Mouse (Mus musculus): ENCODE results near the gene Znhit1. TPM values are rescaled to one million over a fixed set of nuclear protein-coding genes. Genes with fewer than 3 reads are reported as not detected.
"Not testable (repeated sequence)": the region's sequence is repeated elsewhere in the genome, so short reads cannot be mapped to it uniquely, and the experiment has no call there.

Gene Znhit1
- total and polyA plus RNA-seq, 3 experiments = 58.4 to 70.1 (median 65.5) TPM

DNA sequence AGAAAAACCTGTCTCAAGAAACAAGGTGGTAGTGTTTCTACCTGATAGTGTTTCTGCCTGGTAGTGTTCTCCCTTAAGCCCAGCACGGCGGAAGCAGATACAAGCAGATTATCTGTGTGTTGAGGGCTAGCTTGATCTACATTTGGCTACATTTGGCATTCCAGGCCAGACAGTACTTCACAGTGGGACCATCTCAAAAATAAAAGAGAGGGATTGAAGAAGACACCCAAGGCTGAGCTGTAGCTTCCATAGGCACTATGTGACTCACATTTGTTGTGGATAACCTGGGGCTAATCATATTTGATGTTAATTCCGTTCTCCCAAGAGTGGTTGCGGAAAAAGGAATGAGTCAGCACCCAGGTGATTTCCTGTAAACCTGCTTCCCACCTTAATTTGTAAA is 35.7 kb downstream of the Znhit1 start:
- peaks cover 4% of the 10 kb centered on the region for H3K4me1 ChIP-seq (ENCODE audit: control insufficient read depth, insufficient read depth, low read length)
- intact Hi-C loops (cut with DNase I) = no loop called here
- H3K9ac ChIP-seq (ENCODE audit: low read depth, low read length) = no peak overlapping the region
- no peak overlapping the region for H3K27ac ChIP-seq
- TF ChIP-seq CTCF (IDR thresholded peaks at IDR 0.05) = no peak
- TF ChIP-seq EP300 (IDR thresholded peaks at IDR 0.05; ENCODE audit: insufficient read depth, low read depth, low read length) = no peak
- TF ChIP-seq POLR2A (IDR thresholded peaks at IDR 0.05; ENCODE audit: insufficient read depth, low read depth, low read length) = no peak
- H3K27me3 ChIP-seq (ENCODE audit: control insufficient read depth, insufficient read depth, low read length) = no peaks in the 10 kb centered on the region
- H3K79me2 ChIP-seq (replicated peaks; ENCODE audit: control insufficient read depth, insufficient read depth, low read length) = no peaks in the 10 kb centered on the region; the same call in 1 of the 2 replicates
- H3K36me3 ChIP-seq (ENCODE audit: control insufficient read depth, insufficient read depth, low read length) = no peaks in the 10 kb centered on the region
- H3K4me3 ChIP-seq = no peak overlapping the region
- DNase-seq = no peak
- WGBS = 50% methylated on average over 4 of the region's 4 CpGs

DNA sequence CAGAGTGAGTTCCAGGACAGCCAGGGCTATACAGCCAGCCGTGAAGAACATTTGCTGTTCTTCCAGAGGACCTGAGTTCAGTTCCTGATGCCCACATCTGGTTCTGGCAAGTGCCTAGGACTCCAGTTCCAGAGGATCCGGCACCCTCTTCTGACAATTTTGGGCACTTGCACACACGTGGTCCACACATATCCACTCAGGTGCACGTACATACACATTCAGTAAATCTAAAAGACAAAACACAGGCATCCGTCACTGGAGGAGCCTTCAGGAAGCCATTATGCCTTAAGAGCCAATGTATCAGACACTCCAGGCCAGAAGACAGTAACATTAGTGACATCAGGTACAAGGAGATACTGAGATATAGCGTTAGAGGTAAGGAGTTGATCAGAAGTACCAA is 37.3 kb downstream of the Znhit1 start:
- no peak overlapping the region for H3K4me3 ChIP-seq
- H3K9ac ChIP-seq (ENCODE audit: low read depth, low read length) = no peak overlapping the region
- H3K79me2 ChIP-seq (replicated peaks; ENCODE audit: control insufficient read depth, insufficient read depth, low read length) = no peaks in the 10 kb centered on the region
- no peak overlapping the region for H3K27ac ChIP-seq
- intact Hi-C loops (cut with DNase I) = no loop called here
- peaks cover 4% of the 10 kb centered on the region for H3K4me1 ChIP-seq (ENCODE audit: control insufficient read depth, insufficient read depth, low read length)
- no peak for DNase-seq
- no peak for TF ChIP-seq EP300 (IDR thresholded peaks at IDR 0.05; ENCODE audit: insufficient read depth, low read depth, low read length)
- no peaks in the 10 kb centered on the region for H3K27me3 ChIP-seq (ENCODE audit: control insufficient read depth, insufficient read depth, low read length)
- WGBS = 81% methylated on average over 6 of the region's 6 CpGs
- H3K36me3 ChIP-seq (ENCODE audit: control insufficient read depth, insufficient read depth, low read length) = no peaks in the 10 kb centered on the region

DNA sequence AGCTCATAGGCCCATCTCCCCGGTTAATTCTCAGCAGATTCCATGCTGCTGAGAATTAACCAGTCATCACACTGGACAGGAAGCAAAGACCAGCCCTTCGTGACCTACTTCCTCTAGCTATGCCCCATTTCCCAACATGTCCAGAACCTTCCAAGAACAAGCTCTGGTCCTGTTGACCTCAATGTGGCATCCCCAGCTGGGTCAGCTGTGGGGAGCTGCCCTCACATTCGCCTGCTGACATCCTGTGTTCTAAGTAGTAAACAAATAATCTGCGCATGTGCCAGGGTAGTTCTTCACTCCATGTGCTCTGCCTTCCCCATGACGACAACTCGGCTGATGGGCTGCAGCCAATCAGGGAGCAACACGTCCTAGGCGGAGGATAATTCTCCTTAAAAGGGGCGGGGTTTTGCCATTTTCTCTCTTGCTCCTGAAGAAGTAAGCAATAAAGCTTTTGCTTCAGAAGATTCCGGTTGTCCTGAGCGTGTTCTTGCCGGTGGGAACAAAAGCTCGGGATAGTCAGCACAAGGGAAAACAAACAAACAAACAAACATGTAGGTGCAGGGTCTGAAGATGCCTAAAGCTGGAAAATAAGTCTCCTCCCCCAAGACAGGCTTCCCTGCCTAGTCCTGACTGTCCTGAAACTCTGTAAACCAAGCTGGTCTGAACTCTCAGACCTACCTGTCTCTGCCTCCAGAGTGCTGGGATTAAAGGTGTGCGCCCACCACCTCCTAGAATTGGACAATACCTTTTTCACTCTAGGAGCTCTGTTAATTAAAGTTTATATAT is 38.1 kb downstream of the Znhit1 start:
- H3K79me2 ChIP-seq (replicated peaks; ENCODE audit: control insufficient read depth, insufficient read depth, low read length); intact Hi-C loops (cut with DNase I); H3K9ac ChIP-seq (ENCODE audit: low read depth, low read length); DNase-seq; H3K4me1 ChIP-seq (ENCODE audit: control insufficient read depth, insufficient read depth, low read length); H3K4me3 ChIP-seq; H3K36me3 ChIP-seq (ENCODE audit: control insufficient read depth, insufficient read depth, low read length); H3K27me3 ChIP-seq (ENCODE audit: control insufficient read depth, insufficient read depth, low read length); H3K27ac ChIP-seq: not testable (repeated sequence)
- 72% methylated on average over 14 of the region's 14 CpGs for WGBS

GRCm38 (mm10) chr5:136947874-136948273 is 39.9 kb downstream of the Znhit1 start:
- intact Hi-C loops (cut with DNase I) = no loop called here
- H3K27me3 ChIP-seq (ENCODE audit: control insufficient read depth, insufficient read depth, low read length) = no peaks in the 10 kb centered on the region
- H3K4me1 ChIP-seq (ENCODE audit: control insufficient read depth, insufficient read depth, low read length) = no peaks in the 10 kb centered on the region
- no peak overlapping the region for H3K9ac ChIP-seq (ENCODE audit: low read depth, low read length)
- no peak overlapping the region for H3K4me3 ChIP-seq
- no peak overlapping the region for H3K27ac ChIP-seq
- no peaks in the 10 kb centered on the region for H3K79me2 ChIP-seq (replicated peaks; ENCODE audit: control insufficient read depth, insufficient read depth, low read length)
- H3K36me3 ChIP-seq (ENCODE audit: control insufficient read depth, insufficient read depth, low read length) = no peaks in the 10 kb centered on the region
- TF ChIP-seq EP300 (IDR thresholded peaks at IDR 0.05; ENCODE audit: insufficient read depth, low read depth, low read length) (no peak), CTCF (IDR thresholded peaks at IDR 0.05) (no peak), POLR2A (IDR thresholded peaks at IDR 0.05; ENCODE audit: insufficient read depth, low read depth, low read length) (no peak)
- no peak for DNase-seq

DNA sequence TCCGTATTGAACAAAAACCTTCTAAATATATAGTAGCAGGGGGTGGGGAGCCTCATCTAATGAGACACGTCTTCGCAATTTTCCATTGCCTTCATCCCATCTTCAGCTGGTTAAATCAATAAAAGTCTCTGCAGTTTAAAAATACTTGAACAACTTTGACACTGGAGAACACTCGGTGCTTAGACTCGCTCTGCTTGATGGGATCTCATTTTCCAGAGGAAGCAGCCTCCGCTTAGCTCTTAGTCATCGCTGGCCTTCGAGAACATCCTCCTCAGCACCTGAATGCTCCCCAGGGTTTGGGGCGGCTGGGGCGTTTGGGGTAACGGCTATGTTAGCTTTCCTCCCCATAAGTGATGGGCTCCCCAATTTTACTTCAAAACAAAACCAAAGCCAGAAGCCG is 42.7 kb downstream of the Znhit1 start:
- Histone ChIP-seq H3K79me2 (replicated peaks; ENCODE audit: control insufficient read depth, insufficient read depth, low read length) (no peaks in the 10 kb centered on the region), H3K36me3 (ENCODE audit: control insufficient read depth, insufficient read depth, low read length) (no peaks in the 10 kb centered on the region), H3K9ac (ENCODE audit: low read depth, low read length) (no peak overlapping the region), H3K4me3 (no peak overlapping the region), H3K27me3 (ENCODE audit: control insufficient read depth, insufficient read depth, low read length) (no peaks in the 10 kb centered on the region), H3K27ac (peak overlapping the region; percentile 23; the same call in 1 of the 2 replicates), H3K4me1 (ENCODE audit: control insufficient read depth, insufficient read depth, low read length) (no peaks in the 10 kb centered on the region)
- 62% methylated on average over 12 of the region's 12 CpGs for WGBS
- TF ChIP-seq EP300 (IDR thresholded peaks at IDR 0.05; ENCODE audit: insufficient read depth, low read depth, low read length) = no peak
- no peak for TF ChIP-seq POLR2A (IDR thresholded peaks at IDR 0.05; ENCODE audit: insufficient read depth, low read depth, low read length)
- no peak for TF ChIP-seq CTCF (IDR thresholded peaks at IDR 0.05)
- no peak for DNase-seq
- intact Hi-C loops (cut with DNase I) = no loop called here

GRCm38 (mm10) chr5:136943382-136943781 is 44.4 kb downstream of the Znhit1 start:
- intact Hi-C loops (cut with DNase I) = no loop called here
- TF ChIP-seq EP300 (IDR thresholded peaks at IDR 0.05; ENCODE audit: insufficient read depth, low read depth, low read length) (no peak), POLR2A (IDR thresholded peaks at IDR 0.05; ENCODE audit: insufficient read depth, low read depth, low read length) (no peak), CTCF (IDR thresholded peaks at IDR 0.05) (no peak)

More at GRCm38 (mm10) chr5:136943382-136943781, 44.4 kb downstream of the Znhit1 start:
- H3K4me1 ChIP-seq (ENCODE audit: control insufficient read depth, insufficient read depth, low read length) = no peaks in the 10 kb centered on the region
- no peaks in the 10 kb centered on the region for H3K36me3 ChIP-seq (ENCODE audit: control insufficient read depth, insufficient read depth, low read length)
- WGBS = 76% methylated on average over 2 of the region's 2 CpGs
- no peak overlapping the region for H3K27ac ChIP-seq
- no peaks in the 10 kb centered on the region for H3K27me3 ChIP-seq (ENCODE audit: control insufficient read depth, insufficient read depth, low read length)
- H3K79me2 ChIP-seq (replicated peaks; ENCODE audit: control insufficient read depth, insufficient read depth, low read length) = no peaks in the 10 kb centered on the region
- no peak overlapping the region for H3K9ac ChIP-seq (ENCODE audit: low read depth, low read length)
- DNase-seq = no peak
- no peak overlapping the region for H3K4me3 ChIP-seq

All from heart, adult 2 months (tissue).